Mouse (Mus musculus): Measurements from ENCODE around the gene Zfp704.

GRCm38 (mm10) chr3:9520728-9521054 is 89.2 kb downstream of the Zfp704 start:
- TF ChIP-seq POLR2A (IDR thresholded peaks at IDR 0.05; ENCODE audit: control insufficient read depth, low read depth, low read length) (no peak), CTCF (IDR thresholded peaks at IDR 0.05; ENCODE audit: control insufficient read depth, insufficient read depth, insufficient replicate concordance, low read depth, low read length) (no peak)
